In the genomic region with DNA sequence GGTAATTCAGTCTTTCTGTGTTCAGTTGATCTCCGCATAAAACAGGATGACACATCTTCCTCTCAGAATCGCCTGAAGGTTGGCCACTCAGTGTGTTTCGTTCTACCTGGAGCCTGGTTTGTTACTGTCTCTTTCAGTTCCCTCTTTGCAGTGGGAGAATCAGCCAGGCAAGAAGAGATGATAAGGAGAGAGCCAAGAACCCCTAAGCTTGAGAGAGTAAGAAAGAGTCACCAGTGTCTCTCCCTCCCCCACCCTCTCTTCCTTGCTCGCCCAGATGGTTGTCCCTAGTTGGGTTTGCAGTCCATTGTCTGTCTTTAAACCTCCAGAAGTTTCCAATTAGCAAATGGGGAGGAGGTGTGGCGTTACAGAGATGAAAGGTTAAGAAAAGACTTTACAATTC, we compare ENCODE assay signal across 26 mouse cellular contexts. TPM values are rescaled to one million over a fixed set of nuclear protein-coding genes. Genes with fewer than 3 reads are reported as not detected.
DNase-seq lines count a peak whose midpoint lies in the region; ATAC-seq and TF ChIP-seq lines count a peak whose summit lies in the region.
"Had no signal": no experiment of that assay in that cellular context is flagged by ENCODE, and none has a peak within 500 bp of the region (broad histone marks: within the 10 kb centered on the region; RNA-seq: fewer than 3 reads in every experiment).

No protein-coding gene starts in this region.

- TF ChIP-seq CTCF in MEL (IDR thresholded peaks at IDR 0.05 in 2 of 3, conservative IDR thresholded peaks at IDR 0.05 in 1 of 3; ENCODE audit: control insufficient read depth in 1 of 3, insufficient read depth in 1 of 3, low read depth in 2 of 3, low read length in 3 of 3, poor library complexity in 1 of 3, severe bottlenecking in 1 of 3): no peak

- H3K36me3 ChIP-seq in MEL (ENCODE audit: control insufficient read depth in 1 of 2, insufficient read depth in 2 of 2, low read length in 2 of 2): peaks cover 0 to 2% of the 10 kb centered on the region in 2 experiments; a peak in 1 of 4 replicates
- peaks cover 2% of the 10 kb centered on the region; the same call in 1 of the 2 replicates for H3K36me3 ChIP-seq in limb, embryonic 10.5 days
- H3K36me3 ChIP-seq: embryonic facial prominence, embryonic 12.5 days; embryonic facial prominence, embryonic 15.5 days; heart, embryonic 10.5 days; hindbrain, embryonic 15.5 days had no signal

- WGBS in limb, embryonic 10.5 days: 59% methylated on average over 5 of the region's 5 CpGs

- no peaks in the 10 kb centered on the region for H3K9me3 ChIP-seq in MEL (replicated peaks; ENCODE audit: insufficient read depth, low read length)
- H3K9me3 ChIP-seq in limb, embryonic 10.5 days (replicated peaks): no peaks in the 10 kb centered on the region
- H3K9me3 ChIP-seq: embryonic facial prominence, embryonic 12.5 days; embryonic facial prominence, embryonic 15.5 days; heart, embryonic 10.5 days; heart, embryonic 13.5 days; hindbrain, embryonic 15.5 days had no signal

- no peak for TF ChIP-seq RAD21 in MEL (IDR thresholded peaks at IDR 0.05; ENCODE audit: low read depth, low read length)

- no peak for ATAC-seq in monocyte, adult 5-6 weeks (replicated peaks; ENCODE audit: insufficient number of reproducible peaks, low FRiP score, low TSS enrichment, poor library complexity, severe bottlenecking)
- ATAC-seq: activated CD4-positive, CD25-positive, alpha-beta regulatory T cell, adult 4 months; forebrain, embryonic 14.5 days; forebrain, postnatal 0 days; Patski had no signal

- no peak for TF ChIP-seq POLR2A in MEL (IDR thresholded peaks at IDR 0.05; ENCODE audit: control insufficient read depth in 1 of 2, insufficient read depth in 1 of 2, low read depth in 1 of 2, low read length in 2 of 2, poor library complexity in 1 of 2)

- H3K4me3 ChIP-seq in MEL (ENCODE audit: control insufficient read depth in 1 of 2, insufficient read depth in 1 of 2, low read depth in 2 of 2, low read length in 2 of 2): peak overlapping the region in 1 of 2 experiments; percentile 21; a peak in 1 of 4 replicates
- no peak overlapping the region for H3K4me3 ChIP-seq in limb, embryonic 10.5 days
- H3K4me3 ChIP-seq: embryonic facial prominence, embryonic 12.5 days; embryonic facial prominence, embryonic 15.5 days; heart, adult 2 months; heart, embryonic 10.5 days; heart, embryonic 13.5 days; hindbrain, embryonic 15.5 days had no signal

- H3K9ac ChIP-seq in MEL (ENCODE audit: control insufficient read depth, low read depth, low read length, poor library complexity, severe bottlenecking): no peak overlapping the region
- H3K9ac ChIP-seq: embryonic facial prominence, embryonic 12.5 days; embryonic facial prominence, embryonic 15.5 days; forebrain, postnatal 0 days; heart, embryonic 13.5 days; hindbrain, embryonic 15.5 days had no signal

- no peak overlapping the region for H3K27ac ChIP-seq in MEL (ENCODE audit: control insufficient read depth, low read depth, low read length)
- H3K27ac ChIP-seq in limb, embryonic 10.5 days: peak overlapping the region; percentile 28; the same call in 1 of the 2 replicates
- H3K27ac ChIP-seq: embryonic facial prominence, embryonic 12.5 days; embryonic facial prominence, embryonic 15.5 days; heart, adult 2 months; heart, embryonic 10.5 days; heart, embryonic 13.5 days; hindbrain, embryonic 15.5 days had no signal

- peaks cover 0 to 11% of the 10 kb centered on the region in 2 experiments; a peak in 3 of 4 replicates for H3K4me1 ChIP-seq in MEL (ENCODE audit: control insufficient read depth in 1 of 2, insufficient read depth in 2 of 2, low read length in 2 of 2)
- peaks cover 39% of the 10 kb centered on the region for H3K4me1 ChIP-seq in limb, embryonic 10.5 days

- no peaks in the 10 kb centered on the region for H3K27me3 ChIP-seq in MEL (ENCODE audit: control insufficient read depth in 1 of 2, insufficient read depth in 2 of 2, low read length in 2 of 2)
- no peaks in the 10 kb centered on the region for H3K27me3 ChIP-seq in limb, embryonic 10.5 days (ENCODE audit: low read depth, poor library complexity, severe bottlenecking)
- H3K27me3 ChIP-seq: embryonic facial prominence, embryonic 12.5 days; embryonic facial prominence, embryonic 15.5 days; heart, embryonic 13.5 days; hindbrain, embryonic 15.5 days; Patski had no signal

- H3K79me2 ChIP-seq in MEL (ENCODE audit: control insufficient read depth, insufficient read depth, low read length, poor library complexity): no peaks in the 10 kb centered on the region

- peak; percentile 73 for DNase-seq in A20 (ENCODE audit: low read depth, low spot score)
- DNase-seq in B cell, adult 2 months: peak; percentile 58 to 64
- peak; percentile 59 for DNase-seq in MEL (ENCODE audit: low read depth, low spot score)
- DNase-seq in limb, embryonic 10.5 days (ENCODE audit: low spot score): no peak
- no peak for DNase-seq in left cerebral cortex, adult 9 months (ENCODE audit: low spot score in 2 of 2)
- no peak for DNase-seq in thymus, adult 18-20 months
- DNase-seq in cerebellum, postnatal 14 days: no peak
- DNase-seq: adrenal gland, postnatal 10 days; adrenal gland, postnatal 36 days; cerebellum, adult 18-20 months; cerebellum, adult 9-10 months; forebrain, postnatal 0 days; gastrocnemius, postnatal 10 days; gastrocnemius, postnatal 36 days; heart, adult 2 months; heart, postnatal 14 days; heart, postnatal 4 days had no signal

- TF ChIP-seq EP300 in MEL (IDR thresholded peaks at IDR 0.05; ENCODE audit: low read depth in 1 of 2, low read length in 2 of 2): peak; percentile 28 to 56; a peak in 3 of 4 replicates

TF ChIP-seq in MEL, 35 proteins besides CTCF, POLR2A, EP300 and RAD21:
- TF ChIP-seq GATA1 (IDR thresholded peaks at IDR 0.05; ENCODE audit: low read depth, low read length) (peak; percentile 47; the same call in 1 of the 2 replicates), USF2 (IDR thresholded peaks at IDR 0.05; ENCODE audit: borderline replicate concordance in 1 of 2, insufficient read depth in 1 of 2, low read depth in 1 of 2, low read length in 2 of 2) (no peak), RCOR1 (IDR thresholded peaks at IDR 0.05; ENCODE audit: low read depth, low read length) (no peak), SIN3A (IDR thresholded peaks at IDR 0.05; ENCODE audit: low read length) (0 out of 2 replicates have a peak, but pooled peaks have one; percentile 33), CHD1 (IDR thresholded peaks at IDR 0.05; ENCODE audit: low read depth, low read length) (no peak), SMC3 (IDR thresholded peaks at IDR 0.05; ENCODE audit: low read depth, low read length) (no peak), ETS1 (IDR thresholded peaks at IDR 0.05; ENCODE audit: low read depth, low read length) (peak; percentile 24; the same call in 1 of the 2 replicates)

RNA-seq across cellular contexts. Expression of a gene that starts 8.5 kb away (rescaled TPM):
- 6.9 and 8.2 TPM in 2 replicates for total RNA-seq in MEL (2012; rRNA removed)
- polyA plus RNA-seq in MEL (2012; ENCODE audit: insufficient read depth in 1 of 2, insufficient read length in 2 of 2, low read depth in 1 of 2, low replicate concordance in 2 of 2, missing spikeins in 1 of 2): 1 to 10 TPM in 1 of 2 experiments, not detected in 1; 8.0 TPM
- 11.9 and 22.6 TPM in 2 replicates for polyA plus RNA-seq in limb, embryonic 10.5 days (2016; fragmentation: Nextera tagmentation; extraction: Ambion mirVana)
- total RNA-seq in monocyte, adult 5-6 weeks (2017): 15.1 to 32.7 TPM (median 18.2 TPM) in 3 replicates

Comparison
In these comparisons a context has a peak if more than half of its experiments do, and no peak if none do; other contexts are left out.
1. DNase-seq: peak in A20 (single experiment), B cell, adult 2 months (2 of 2) and MEL (single experiment); none in limb, embryonic 10.5 days (single experiment), left cerebral cortex, adult 9 months (0 of 2), thymus, adult 18-20 months (0 of 2) and cerebellum, postnatal 14 days (0 of 2).